Mouse (Mus musculus) MEL (cell line): Measurements from ENCODE around the gene Tgm4. TPM values are rescaled to one million over a fixed set of nuclear protein-coding genes. Genes with fewer than 3 reads are reported as not detected.
A peak's percentile ranks its signal among the peaks of the same experiment; 100 is the strongest.

Experiments used
- DNase-seq: peaks from one replicate; pipeline ENCODE4 v3.0.0; 2011; ENCODE audit warnings: low read depth, low spot score
- H3K27ac ChIP-seq: 2 replicates; pipeline ENCODE4 v1.5.1; 2012; ENCODE audit warnings: low read depth, mild to moderate bottlenecking, control low read depth, low read length, moderate library complexity; ENCODE audit not compliant: control insufficient read depth
- H3K27me3 ChIP-seq, 2 experiments: fragments of 150-350 bp in 1 of 2; sonication (generic) in 1 of 2; 2 replicates each; pipeline ENCODE4 v1.6.1; 2012; ENCODE audit warnings: low read length in 2 of 2, mild to moderate bottlenecking in 2 of 2, improper control_type of control experiment in 1 of 2, moderate library complexity in 1 of 2; ENCODE audit not compliant: insufficient read depth in 2 of 2, control insufficient read depth in 1 of 2
- H3K36me3 ChIP-seq, 2 experiments: 2 replicates each; pipeline ENCODE4 v1.6.1; 2012 to 2014; ENCODE audit warnings: low read length in 2 of 2, improper control_type of control experiment in 1 of 2, inconsistent platforms in 1 of 2, mild to moderate bottlenecking in 1 of 2; ENCODE audit not compliant: insufficient read depth in 2 of 2, control insufficient read depth in 1 of 2
- H3K4me1 ChIP-seq, 2 experiments: fragments of 150-350 bp in 1 of 2; sonication (generic) in 1 of 2; 2 replicates each; pipeline ENCODE4 v1.6.1; 2012; ENCODE audit warnings: low read length in 2 of 2, improper control_type of control experiment in 1 of 2, mild to moderate bottlenecking in 1 of 2; ENCODE audit not compliant: insufficient read depth in 2 of 2, control insufficient read depth in 1 of 2
- H3K4me3 ChIP-seq, 2 experiments: fragments of 150-350 bp in 1 of 2; sonication (generic) in 1 of 2; 2 replicates each; pipeline ENCODE4 v1.5.1; 2012; ENCODE audit warnings: low read depth in 2 of 2, low read length in 2 of 2, mild to moderate bottlenecking in 2 of 2, moderate library complexity in 2 of 2, control low read depth in 1 of 2, improper control_type of control experiment in 1 of 2; ENCODE audit not compliant: control insufficient read depth in 1 of 2, insufficient read depth in 1 of 2
- H3K79me2 ChIP-seq: 2 replicates; pipeline ENCODE4 v1.6.1; 2012; ENCODE audit warnings: mild to moderate bottlenecking, low read length, moderate library complexity; ENCODE audit not compliant: control insufficient read depth, poor library complexity, insufficient read depth
- H3K9ac ChIP-seq: 2 replicates; pipeline ENCODE4 v1.6.1; 2012; ENCODE audit warnings: low read depth, mild to moderate bottlenecking, control low read depth, low read length, moderate library complexity; ENCODE audit not compliant: control insufficient read depth, poor library complexity, severe bottlenecking
- H3K9me3 ChIP-seq: fragments of 150-350 bp; sonication (generic); replicated peaks from 2 replicates; pipeline ENCODE4 v1.6.1; 2012; ENCODE audit warnings: mild to moderate bottlenecking, low read length, improper control_type of control experiment, moderate library complexity; ENCODE audit not compliant: insufficient read depth
- BHLHE40 ChIP-seq: IDR thresholded peaks from 2 replicates; pipeline ENCODE4 v1.6.1; 2012; ENCODE audit warnings: low read depth, mild to moderate bottlenecking, inconsistent platforms, low read length, improper control_type of control experiment, borderline replicate concordance
- CHD2 ChIP-seq: IDR thresholded peaks from 2 replicates; pipeline ENCODE4 v1.6.1; 2011; ENCODE audit warnings: low read length, improper control_type of control experiment
- CTCF ChIP-seq, 3 experiments: IDR thresholded peaks in 2 of 3; conservative IDR thresholded peaks in 1 of 3; 2 replicates each; pipeline ENCODE4 v1.5.1; 2011 to 2012; ENCODE audit warnings: low read length in 3 of 3, low read depth in 2 of 3, mild to moderate bottlenecking in 2 of 3, improper control_type of control experiment in 1 of 3, inconsistent platforms in 1 of 3, mixed read lengths in 1 of 3, moderate library complexity in 1 of 3; ENCODE audit not compliant: control insufficient read depth in 1 of 3, insufficient read depth in 1 of 3, poor library complexity in 1 of 3, severe bottlenecking in 1 of 3
- E2F4 ChIP-seq: IDR thresholded peaks from 2 replicates; pipeline ENCODE4 v1.6.1; 2011; ENCODE audit warnings: low read depth, low read length, improper control_type of control experiment, borderline replicate concordance
- ELF1 ChIP-seq: IDR thresholded peaks from 2 replicates; pipeline ENCODE4 v1.6.1; 2014; ENCODE audit warnings: low read depth, mild to moderate bottlenecking, inconsistent platforms, low read length, improper control_type of control experiment, moderate library complexity
- EP300 ChIP-seq, 2 experiments: IDR thresholded peaks; 2 replicates each; pipeline ENCODE4 v1.6.1; 2011; ENCODE audit warnings: improper control_type of control experiment in 2 of 2, low read length in 2 of 2, low read depth in 1 of 2, mild to moderate bottlenecking in 1 of 2
- ETS1 ChIP-seq: IDR thresholded peaks from 2 replicates; pipeline ENCODE4 v1.6.1; 2012; ENCODE audit warnings: low read depth, mild to moderate bottlenecking, inconsistent platforms, low read length, improper control_type of control experiment, moderate library complexity
- GATA1 ChIP-seq: IDR thresholded peaks from 2 replicates; pipeline ENCODE4 v1.6.1; 2011; ENCODE audit warnings: low read depth, low read length, improper control_type of control experiment
- HCFC1 ChIP-seq: IDR thresholded peaks from 2 replicates; pipeline ENCODE4 v1.6.1; 2012; ENCODE audit warnings: low read depth, mild to moderate bottlenecking, inconsistent platforms, low read length, improper control_type of control experiment, moderate library complexity
- JUND ChIP-seq: IDR thresholded peaks from 2 replicates; pipeline ENCODE4 v1.6.1; 2011; ENCODE audit warnings: low read depth, mild to moderate bottlenecking, improper control_type of control experiment, low read length
- KAT2A ChIP-seq: conservative IDR thresholded peaks from 2 replicates; pipeline ENCODE4 v1.6.1; 2012; ENCODE audit warnings: low read depth, low read length, improper control_type of control experiment, inconsistent platforms
- MAFK ChIP-seq: IDR thresholded peaks from 2 replicates; pipeline ENCODE4 v1.6.1; 2011; ENCODE audit warnings: low read depth, mild to moderate bottlenecking, low read length, improper control_type of control experiment, borderline replicate concordance
- MAX ChIP-seq: IDR thresholded peaks from 2 replicates; pipeline ENCODE4 v1.6.1; 2011; ENCODE audit warnings: low read length, improper control_type of control experiment
- MEF2A ChIP-seq: IDR thresholded peaks from 2 replicates; pipeline ENCODE4 v1.6.1; 2014; ENCODE audit warnings: low read depth, mild to moderate bottlenecking, inconsistent platforms, low read length, improper control_type of control experiment; ENCODE audit not compliant: poor library complexity, insufficient replicate concordance, severe bottlenecking; ENCODE audit errors: extremely low read depth
- MXI1 ChIP-seq: IDR thresholded peaks from 2 replicates; pipeline ENCODE4 v1.6.1; 2011; ENCODE audit warnings: mild to moderate bottlenecking, low read depth, low read length, improper control_type of control experiment
- MYC ChIP-seq: IDR thresholded peaks from 2 replicates; pipeline ENCODE4 v1.6.1; 2011; ENCODE audit warnings: low read depth, mild to moderate bottlenecking, low read length, improper control_type of control experiment, moderate library complexity
- NELFE ChIP-seq: IDR thresholded peaks from 2 replicates; pipeline ENCODE4 v1.6.1; 2011; ENCODE audit warnings: low read depth, low read length, improper control_type of control experiment
- NRF1 ChIP-seq: IDR thresholded peaks from 2 replicates; pipeline ENCODE4 v1.6.1; 2014; ENCODE audit warnings: low read depth, mild to moderate bottlenecking, inconsistent platforms, low read length, improper control_type of control experiment, moderate library complexity; ENCODE audit not compliant: poor library complexity, insufficient read depth, severe bottlenecking
- POLR2A ChIP-seq, 2 experiments: IDR thresholded peaks; 2 replicates each; pipeline ENCODE4 v1.6.1; 2011 to 2012; ENCODE audit warnings: low read length in 2 of 2, mild to moderate bottlenecking in 2 of 2, control low read depth in 1 of 2, improper control_type of control experiment in 1 of 2, low read depth in 1 of 2, moderate library complexity in 1 of 2; ENCODE audit not compliant: control insufficient read depth in 1 of 2, insufficient read depth in 1 of 2, poor library complexity in 1 of 2
- POLR2AphosphoS2 ChIP-seq: IDR thresholded peaks from 2 replicates; pipeline ENCODE4 v1.6.1; 2011; ENCODE audit warnings: low read length, improper control_type of control experiment
- POLR2AphosphoS5 ChIP-seq: IDR thresholded peaks from 2 replicates; pipeline ENCODE4 v1.6.1; 2012; ENCODE audit warnings: low read depth, borderline replicate concordance, mild to moderate bottlenecking, inconsistent platforms, low read length, moderate library complexity, mixed read lengths
- RCOR1 ChIP-seq: IDR thresholded peaks from 2 replicates; pipeline ENCODE4 v1.6.1; 2012; ENCODE audit warnings: low read depth, mild to moderate bottlenecking, inconsistent platforms, low read length, improper control_type of control experiment
- SIN3A ChIP-seq: IDR thresholded peaks from 2 replicates; pipeline ENCODE4 v1.6.1; 2012; ENCODE audit warnings: low read length, improper control_type of control experiment, inconsistent platforms
- TAL1 ChIP-seq: IDR thresholded peaks from 2 replicates; pipeline ENCODE4 v1.6.1; 2012; ENCODE audit warnings: mild to moderate bottlenecking, inconsistent platforms, low read length, moderate library complexity, mixed read lengths
- TBP ChIP-seq: IDR thresholded peaks from 2 replicates; pipeline ENCODE4 v1.8.0; 2011; ENCODE audit warnings: low read depth, low read length, improper control_type of control experiment
- UBTF ChIP-seq: IDR thresholded peaks from 2 replicates; pipeline ENCODE4 v1.6.1; 2012; ENCODE audit warnings: low read depth, mild to moderate bottlenecking, inconsistent platforms, low read length, improper control_type of control experiment, moderate library complexity, borderline replicate concordance; ENCODE audit not compliant: insufficient read depth
- ZKSCAN1 ChIP-seq: IDR thresholded peaks from 2 replicates; pipeline ENCODE4 v1.6.1; 2012; ENCODE audit warnings: low read depth, mild to moderate bottlenecking, inconsistent platforms, low read length, improper control_type of control experiment, moderate library complexity
- ZMIZ1 ChIP-seq: IDR thresholded peaks from 2 replicates; pipeline ENCODE4 v1.6.1; 2012; ENCODE audit warnings: low read depth, mild to moderate bottlenecking, inconsistent platforms, low read length, improper control_type of control experiment, moderate library complexity
- ZNF384 ChIP-seq: IDR thresholded peaks from 2 replicates; pipeline ENCODE4 v1.6.1; 2012; ENCODE audit warnings: low read depth, mild to moderate bottlenecking, inconsistent platforms, low read length, improper control_type of control experiment
- polyA plus RNA-seq, 2 experiments: library from polyadenylated mRNA; stranded (reverse) in 1 of 2; unstranded in 1 of 2; fragments of >175 nt in 1 of 2; fragments of >200 nt in 1 of 2; gene quantifications; 2 replicates each; pipeline versions ENCODE4 v1.2.1 to v1.2.4; 2012; ENCODE audit warnings: low replicate concordance in 2 of 2, low read depth in 1 of 2; ENCODE audit not compliant: insufficient read length in 2 of 2, insufficient read depth in 1 of 2, missing spikeins in 1 of 2
- total RNA-seq: library from RNA; depleted of rRNA; stranded (reverse); fragments of 300-350 nt; gene quantifications from 2 replicates; pipeline ENCODE4 v1.2.3, GENCODE M21; 2012

The Tgm4 gene
- total and polyA plus RNA-seq, 3 experiments = 0.42 to 0.96 TPM; not detected in 1

- Histone ChIP-seq H3K27me3 (no peaks in the 10 kb centered on the region), H3K9me3 (no peaks in the 10 kb centered on the region), H3K4me3 (peak overlapping the region; percentile 85 to 96), H3K79me2 (peaks cover 42% of the 10 kb centered on the region), H3K9ac (peak overlapping the region; percentile 97), H3K36me3 (peaks cover 2 to 17% of the 10 kb centered on the region in 2 experiments; a peak in 3 of 4 replicates), H3K4me1 (peaks cover 5 to 11% of the 10 kb centered on the region in 2 experiments; a peak in 3 of 4 replicates), H3K27ac (no peak overlapping the region)
- DNase-seq = peak; percentile 55
- peak; percentile 17; the same call in 1 of the 2 replicates for TF ChIP-seq ELF1
- no peak for TF ChIP-seq TAL1
- TF ChIP-seq CHD2 = no peak
- TF ChIP-seq KAT2A = no peak
Observed at GRCm38 (mm10) chr9:123111751-123112221, 77.3 kb downstream of the Tgm4 start.

- no peaks in the 10 kb centered on the region for H3K27me3 ChIP-seq
- DNase-seq = peak; percentile 91
- peak within 1 kb of the TSS; percentile 97 for H3K9ac ChIP-seq
- H3K4me3 ChIP-seq = peak within 1 kb of the TSS; percentile 85 to 96
- H3K27ac ChIP-seq = peak within 1 kb of the TSS; percentile 73
- peaks cover 41% of the 10 kb centered on the region for H3K79me2 ChIP-seq
- peaks cover 5 to 11% of the 10 kb centered on the region in 2 experiments; a peak in 3 of 4 replicates for H3K4me1 ChIP-seq
- no peaks in the 10 kb centered on the region for H3K9me3 ChIP-seq
- H3K36me3 ChIP-seq = peaks cover 2 to 17% of the 10 kb centered on the region in 2 experiments; a peak in 3 of 4 replicates
- TF ChIP-seq EP300 (IDR thresholded peaks at IDR 0.05; ENCODE audit: low read depth in 1 of 2, low read length in 2 of 2) = 0 out of 4 replicates have a peak, but pooled peaks of 1 of the 2 experiments have one; percentile 8
- TF ChIP-seq ETS1 = peak; percentile 15; the same call in 1 of the 2 replicates
- TF ChIP-seq SIN3A = peak; percentile 90
- TF ChIP-seq ZNF384 = no peak
- TF ChIP-seq MEF2A = 0 out of 2 replicates have a peak, but pooled peaks have one; percentile 8
- TF ChIP-seq POLR2AphosphoS5 = no peak
- TF ChIP-seq RCOR1 = no peak
- no peak for TF ChIP-seq GATA1
- peak; percentile 88 for TF ChIP-seq MAX
- TF ChIP-seq NELFE = no peak; the same call in 1 of the 2 replicates
- TF ChIP-seq TAL1 = no peak
- no peak for TF ChIP-seq JUND
- peak; percentile 57; the same call in 1 of the 2 replicates for TF ChIP-seq E2F4
- TF ChIP-seq ZKSCAN1 = no peak
- TF ChIP-seq MYC = peak; percentile 62; the same call in 1 of the 2 replicates
- TF ChIP-seq POLR2AphosphoS2 = peak; percentile 87; the same call in 1 of the 2 replicates
- peak; percentile 64; the same call in 1 of the 2 replicates for TF ChIP-seq UBTF
- peak; percentile 70 for TF ChIP-seq NRF1
- TF ChIP-seq CHD2 = no peak
- TF ChIP-seq TBP = no peak
- TF ChIP-seq BHLHE40 = peak; percentile 85
- TF ChIP-seq CTCF (IDR thresholded peaks at IDR 0.05 in 2 of 3, conservative IDR thresholded peaks at IDR 0.05 in 1 of 3; ENCODE audit: control insufficient read depth in 1 of 3, insufficient read depth in 1 of 3, low read depth in 2 of 3, low read length in 3 of 3, poor library complexity in 1 of 3, severe bottlenecking in 1 of 3) = no peak
- TF ChIP-seq POLR2A (IDR thresholded peaks at IDR 0.05; ENCODE audit: control insufficient read depth in 1 of 2, insufficient read depth in 1 of 2, low read depth in 1 of 2, low read length in 2 of 2, poor library complexity in 1 of 2) = peak; percentile 89 to 98
- TF ChIP-seq MXI1 = peak; percentile 89
- TF ChIP-seq HCFC1 = peak; percentile 88
- no peak for TF ChIP-seq MAFK
- peak; percentile 85 for TF ChIP-seq ZMIZ1
Observed at GRCm38 (mm10) chr9:123112805-123113521, 78.4 kb downstream of the Tgm4 start, which contains the start of the genes Zdhhc3 and Exosc7. Gene Zdhhc3 (minus strand): TSS chr9:123113205. Gene Exosc7 (plus strand): TSS chr9:123113215.
